Mouse (Mus musculus) liver, embryonic 11.5 days (tissue): ENCODE measurements around the gene Gm3448. TPM values are rescaled to one million over a fixed set of nuclear protein-coding genes. Genes with fewer than 3 reads are reported as not detected.
"Not testable (repeated sequence)": the region's sequence is repeated elsewhere in the genome, so short reads cannot be mapped to it uniquely, and the experiment has no call there.

ENCODE experiments used
- ATAC-seq: fragments of 200-750 bp; cut with Nextera tagmentation; replicated peaks from 2 replicates; pipeline ENCODE4 v1.8.0; 2017; ENCODE audit warnings: moderate number of reproducible peaks, mild to moderate bottlenecking, moderate TSS enrichment, moderate library complexity; ENCODE audit not compliant: low FRiP score
- DNase-seq: peaks from one replicate; pipeline ENCODE4 v3.0.0-alpha.2; 2017; ENCODE audit warnings: low spot score
- H3K27ac ChIP-seq: fragments of 300-500 bp; sonication (generic); 2 replicates; pipeline ENCODE4 v1.5.1; 2014; ENCODE audit warnings: mild to moderate bottlenecking, low read depth, low read length, control low read depth
- H3K27me3 ChIP-seq: fragments of 300-500 bp; sonication (generic); replicated peaks from 2 replicates; pipeline ENCODE4 v1.6.1; 2014; ENCODE audit warnings: low read length, mixed read lengths; ENCODE audit not compliant: control insufficient read depth, insufficient read depth
- H3K36me3 ChIP-seq: fragments of 300-500 bp; sonication (generic); 2 replicates; pipeline ENCODE4 v1.6.1; 2014; ENCODE audit warnings: mild to moderate bottlenecking, low read length, moderate library complexity, mixed read lengths; ENCODE audit not compliant: control insufficient read depth, insufficient read depth
- H3K4me1 ChIP-seq: fragments of 300-500 bp; sonication (generic); replicated peaks from 2 replicates; pipeline ENCODE4 v1.6.1; 2014; ENCODE audit warnings: low read length, mixed read lengths; ENCODE audit not compliant: control insufficient read depth, insufficient read depth
- H3K4me2 ChIP-seq: fragments of 300-500 bp; sonication (generic); 2 replicates; pipeline ENCODE4 v1.6.1; 2014; ENCODE audit warnings: mild to moderate bottlenecking, control low read depth, moderate library complexity
- H3K4me3 ChIP-seq: fragments of 300-500 bp; sonication (generic); 2 replicates; pipeline ENCODE4 v1.5.1; 2014; ENCODE audit warnings: low read depth, low read length, control low read depth
- H3K9ac ChIP-seq: fragments of 300-500 bp; sonication (generic); 2 replicates; pipeline ENCODE4 v1.6.1; 2014; ENCODE audit warnings: low read depth, low read length, control low read depth
- H3K9me3 ChIP-seq: fragments of 300-500 bp; sonication (generic); 2 replicates; pipeline ENCODE4 v1.6.1; 2016; ENCODE audit warnings: low read length, inconsistent platforms, mixed read lengths; ENCODE audit not compliant: control insufficient read depth
- WGBS: fragments of 180-500 bp; shearing (Covaris S2); extraction: QIAGEN DNeasy Blood & Tissue Kit; methylation state at CpG from one replicate; pipeline ENCODE4 v1.1.7; 2014; 5-methylcytosine and 5-hydroxymethylcytosine counted together
- polyA plus RNA-seq: library from polyadenylated mRNA; unstranded; fragments of >200 nt; fragmentation: Nextera tagmentation; extraction: Ambion mirVana; gene quantifications from 2 replicates; pipeline ENCODE4 v1.2.1, GENCODE M21; 2014

The Gm3448 gene
- polyA plus RNA-seq, 1 experiment from 2014 or later = 4.6 TPM

GRCm38 (mm10) chr17:15053829-15054200, 12.5 kb upstream of the Gm3448 start:
- DNase-seq, H3K36me3 ChIP-seq, H3K9me3 ChIP-seq, H3K27me3 ChIP-seq, ATAC-seq, H3K4me3 ChIP-seq, H3K4me2 ChIP-seq, H3K9ac ChIP-seq, H3K4me1 ChIP-seq, H3K27ac ChIP-seq: not testable (repeated sequence)
- 94% methylated on average over 11 of the region's 13 CpGs for WGBS

GRCm38 (mm10) chr17:15053183-15053828, 12.0 kb upstream of the Gm3448 start:
- not testable (repeated sequence) for DNase-seq, H3K36me3 ChIP-seq, H3K9ac ChIP-seq, H3K27me3 ChIP-seq, H3K4me1 ChIP-seq, H3K4me3 ChIP-seq, H3K27ac ChIP-seq, H3K9me3 ChIP-seq, H3K4me2 ChIP-seq
- 97% methylated on average over 5 of the region's 8 CpGs for WGBS
- peak; percentile 47; the same call in 1 of the 2 replicates for ATAC-seq

- H3K4me3 ChIP-seq, H3K4me1 ChIP-seq, H3K9me3 ChIP-seq, H3K9ac ChIP-seq, H3K36me3 ChIP-seq, H3K27ac ChIP-seq, H3K4me2 ChIP-seq, H3K27me3 ChIP-seq: not testable (repeated sequence)
- WGBS = 56% methylated on average over 1 of the region's 1 CpGs
- ATAC-seq (peak; percentile 36; the same call in 1 of the 2 replicates), DNase-seq (peak; percentile 9)
These were observed 11.4 kb upstream of the Gm3448 start for GRCm38 (mm10) chr17:15052766-15053165.

GRCm38 (mm10) chr17:15050338-15050737, 9.0 kb upstream of the Gm3448 start:
- not testable (repeated sequence) for H3K4me2 ChIP-seq, H3K9ac ChIP-seq, DNase-seq, H3K4me3 ChIP-seq, H3K27ac ChIP-seq, H3K27me3 ChIP-seq, H3K9me3 ChIP-seq, H3K4me1 ChIP-seq, ATAC-seq, H3K36me3 ChIP-seq
- no CpG with 5 or more reads among the region's 1 CpGs for WGBS

- not testable (repeated sequence) for H3K4me3 ChIP-seq, H3K9ac ChIP-seq, H3K27me3 ChIP-seq, H3K4me1 ChIP-seq, H3K36me3 ChIP-seq, H3K27ac ChIP-seq, H3K9me3 ChIP-seq, H3K4me2 ChIP-seq, DNase-seq
- no CpG with 5 or more reads among the region's 3 CpGs for WGBS
- peak; percentile 55 for ATAC-seq
These were observed 882 bp downstream of the Gm3448 start for GRCm38 (mm10) chr17:15040455-15040854.

- not testable (repeated sequence) for H3K4me1 ChIP-seq, H3K9me3 ChIP-seq, H3K4me2 ChIP-seq, H3K27me3 ChIP-seq, H3K9ac ChIP-seq, H3K4me3 ChIP-seq, H3K27ac ChIP-seq, DNase-seq, H3K36me3 ChIP-seq
- ATAC-seq = peak; percentile 84
- WGBS = no CpG with 5 or more reads among the region's 4 CpGs
These were observed 9.9 kb downstream of the Gm3448 start for GRCm38 (mm10) chr17:15031414-15031813.

- H3K4me2 ChIP-seq, H3K4me3 ChIP-seq, H3K9ac ChIP-seq, H3K27me3 ChIP-seq, H3K4me1 ChIP-seq, H3K27ac ChIP-seq, DNase-seq, H3K9me3 ChIP-seq, H3K36me3 ChIP-seq: not testable (repeated sequence)
- peak; percentile 16; the same call in 1 of the 2 replicates for ATAC-seq
- no CpG with 5 or more reads among the region's 6 CpGs for WGBS
These were observed 15.8 kb downstream of the Gm3448 start for GRCm38 (mm10) chr17:15025513-15025912.

- H3K9me3 ChIP-seq, H3K27me3 ChIP-seq, H3K9ac ChIP-seq, H3K27ac ChIP-seq, H3K36me3 ChIP-seq, H3K4me2 ChIP-seq, DNase-seq, H3K4me1 ChIP-seq, H3K4me3 ChIP-seq: not testable (repeated sequence)
- WGBS = no CpG with 5 or more reads among the region's 48 CpGs
- ATAC-seq = peak; percentile 72
These were observed 16.7 kb downstream of the Gm3448 start for GRCm38 (mm10) chr17:15024502-15025193.
